Mouse (Mus musculus): Measurements from ENCODE around the gene Zfhx3. TPM values are rescaled to one million over a fixed set of nuclear protein-coding genes. Genes with fewer than 3 reads are reported as not detected.

Zfhx3 gene
- polyA plus RNA-seq, 1 experiment from 2014 or later, result 3.3 TPM

DNA sequence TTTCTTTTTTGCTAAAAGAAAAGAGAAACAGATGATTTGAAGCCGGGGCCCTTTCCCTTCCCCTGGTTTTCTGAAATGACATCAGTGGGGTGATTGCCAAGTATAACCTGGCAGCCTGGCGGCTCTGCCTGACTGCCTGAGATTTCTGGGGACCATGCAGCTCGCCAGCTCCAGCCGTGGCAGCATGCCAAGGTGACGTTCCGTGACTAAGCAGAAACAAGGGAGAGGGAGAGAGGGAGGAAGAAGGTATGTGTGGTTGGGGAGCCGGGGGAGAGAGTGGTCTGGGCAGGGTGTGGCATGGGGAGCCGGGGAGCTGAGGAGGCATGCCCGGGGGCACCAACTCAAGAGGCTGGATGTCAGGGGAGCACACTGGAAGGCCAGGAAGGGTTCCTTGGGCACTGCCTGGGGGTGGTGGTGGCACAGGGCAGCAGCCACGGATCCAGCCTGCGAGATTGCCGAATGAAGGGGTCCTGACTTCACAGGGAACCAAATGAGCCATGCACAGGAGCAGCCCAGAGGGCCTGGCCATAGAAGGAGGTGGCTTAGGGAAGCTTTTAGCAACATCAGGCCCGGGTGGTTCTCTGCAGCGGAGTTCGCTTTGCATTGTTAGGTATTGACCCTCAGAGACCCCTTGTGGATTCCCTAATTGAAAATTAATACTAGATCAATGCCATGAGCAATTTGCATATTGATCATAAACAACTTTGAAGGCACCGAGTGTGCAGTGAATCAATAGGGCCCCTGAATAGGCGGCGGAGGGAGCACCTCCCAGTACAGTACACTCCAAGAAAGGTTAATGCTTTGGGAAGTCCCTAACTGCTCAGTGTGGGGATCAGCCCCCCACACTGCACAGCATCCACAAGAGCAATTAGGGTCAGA lies 954.3 kb downstream of the Zfhx3 start:
- H3K27me3 ChIP-seq (ENCODE audit: control insufficient read depth, insufficient read depth, low read length), result no peaks in the 10 kb centered on the region
- H3K9me3 ChIP-seq (replicated peaks; ENCODE audit: control insufficient read depth, low read length), result no peaks in the 10 kb centered on the region
- peak; percentile 68 for ATAC-seq (replicated peaks; ENCODE audit: extremely low read depth, insufficient read depth, low FRiP score)
- H3K36me3 ChIP-seq (ENCODE audit: control insufficient read depth, insufficient read depth), result no peaks in the 10 kb centered on the region
- peak overlapping the region; percentile 43; the same call in 1 of the 2 replicates for H3K9ac ChIP-seq (ENCODE audit: low read length)
- no peak overlapping the region for H3K4me3 ChIP-seq (ENCODE audit: low read length)
- 37% methylated on average over 18 of the region's 18 CpGs for WGBS
- peaks cover 53% of the 10 kb centered on the region for H3K4me1 ChIP-seq (ENCODE audit: control insufficient read depth, insufficient read depth, low read length)
- H3K27ac ChIP-seq (ENCODE audit: low read length), result peak overlapping the region; percentile 69
- peak overlapping the region; percentile 13 for H3K4me2 ChIP-seq (ENCODE audit: low read depth, low read length)

DNA sequence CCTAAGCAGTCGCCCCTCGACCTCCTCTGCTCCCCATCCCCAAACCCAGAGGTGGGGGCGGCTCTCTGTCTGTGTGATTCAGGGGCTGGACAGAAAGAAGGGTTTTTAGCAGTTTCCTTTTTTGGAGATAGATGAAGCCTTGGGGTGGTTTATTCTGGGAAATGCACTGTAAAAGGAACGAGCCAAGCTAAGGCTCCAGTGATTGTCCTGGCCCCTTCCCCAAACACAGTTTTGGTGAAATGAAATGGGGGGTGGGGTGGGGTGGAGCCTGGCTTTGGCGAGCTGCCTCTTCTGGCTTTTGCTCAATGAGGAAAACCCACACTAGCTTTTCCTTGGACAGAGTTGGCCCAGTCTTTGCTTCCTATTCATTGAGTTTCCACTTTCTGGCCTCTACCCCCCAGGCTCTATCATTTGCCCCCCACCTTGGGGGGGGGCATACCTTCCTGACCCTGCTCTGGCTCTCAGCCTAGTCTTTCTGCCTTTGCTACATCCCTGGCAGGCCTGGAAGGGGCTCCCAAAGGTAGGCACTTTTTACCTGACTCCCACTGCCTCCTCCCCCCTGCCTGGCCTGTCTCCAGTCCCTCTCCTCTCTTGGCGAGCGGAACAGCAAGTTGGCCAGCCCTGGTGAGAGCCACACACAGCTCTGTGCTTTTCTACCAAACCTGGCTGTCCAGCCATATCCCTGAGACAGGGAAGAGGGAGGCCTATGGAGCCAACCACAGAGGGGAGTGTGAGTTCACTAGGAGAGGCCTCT lies 955.1 kb downstream of the Zfhx3 start:
- H3K27me3 ChIP-seq (ENCODE audit: control insufficient read depth, insufficient read depth, low read length), result no peaks in the 10 kb centered on the region
- no peak overlapping the region for H3K9ac ChIP-seq (ENCODE audit: low read length)
- H3K27ac ChIP-seq (ENCODE audit: low read length), result peak overlapping the region; percentile 69
- H3K4me2 ChIP-seq (ENCODE audit: low read depth, low read length), result no peak overlapping the region
- peaks cover 53% of the 10 kb centered on the region for H3K4me1 ChIP-seq (ENCODE audit: control insufficient read depth, insufficient read depth, low read length)
- no peaks in the 10 kb centered on the region for H3K9me3 ChIP-seq (replicated peaks; ENCODE audit: control insufficient read depth, low read length)
- WGBS, result 43% methylated on average over 7 of the region's 7 CpGs
- no peaks in the 10 kb centered on the region for H3K36me3 ChIP-seq (ENCODE audit: control insufficient read depth, insufficient read depth)
- H3K4me3 ChIP-seq (ENCODE audit: low read length), result no peak overlapping the region
- ATAC-seq (replicated peaks; ENCODE audit: extremely low read depth, insufficient read depth, low FRiP score), result no peak

DNA sequence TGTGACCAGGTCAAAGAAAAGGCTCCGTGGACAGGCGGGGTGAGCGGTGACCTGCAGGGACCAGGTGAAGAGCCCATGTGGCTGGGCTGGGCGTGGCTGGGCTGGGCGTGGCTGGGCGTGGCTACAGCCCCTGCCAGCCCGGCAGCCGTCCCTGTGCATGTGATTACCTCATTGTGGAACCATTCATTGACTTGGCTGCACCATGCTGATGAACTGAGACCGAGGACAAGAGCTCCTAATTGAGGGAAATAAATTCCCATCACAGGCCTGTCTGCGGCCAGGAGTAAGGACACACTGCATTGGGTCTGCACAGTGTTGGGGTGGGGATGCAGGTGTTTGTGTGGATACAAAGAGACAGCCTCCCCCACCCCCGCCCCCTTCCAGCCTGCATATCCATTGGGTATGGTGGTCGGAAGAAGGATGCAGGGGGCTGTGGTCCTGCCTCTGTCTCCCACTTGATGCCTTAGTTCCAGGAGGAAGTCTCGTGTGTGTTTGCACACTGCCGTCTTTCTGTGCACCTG lies 956.9 kb downstream of the Zfhx3 start:
- Histone ChIP-seq H3K4me1 (ENCODE audit: control insufficient read depth, insufficient read depth, low read length) (peaks cover 49% of the 10 kb centered on the region), H3K9ac (ENCODE audit: low read length) (no peak overlapping the region), H3K36me3 (ENCODE audit: control insufficient read depth, insufficient read depth) (no peaks in the 10 kb centered on the region), H3K27ac (ENCODE audit: low read length) (no peak overlapping the region), H3K4me3 (ENCODE audit: low read length) (no peak overlapping the region), H3K4me2 (ENCODE audit: low read depth, low read length) (no peak overlapping the region), H3K27me3 (ENCODE audit: control insufficient read depth, insufficient read depth, low read length) (no peaks in the 10 kb centered on the region), H3K9me3 (replicated peaks; ENCODE audit: control insufficient read depth, low read length) (no peaks in the 10 kb centered on the region)
- no peak for ATAC-seq (replicated peaks; ENCODE audit: extremely low read depth, insufficient read depth, low FRiP score)
- 76% methylated on average over 14 of the region's 14 CpGs for whole genome bisulfite sequencing

DNA sequence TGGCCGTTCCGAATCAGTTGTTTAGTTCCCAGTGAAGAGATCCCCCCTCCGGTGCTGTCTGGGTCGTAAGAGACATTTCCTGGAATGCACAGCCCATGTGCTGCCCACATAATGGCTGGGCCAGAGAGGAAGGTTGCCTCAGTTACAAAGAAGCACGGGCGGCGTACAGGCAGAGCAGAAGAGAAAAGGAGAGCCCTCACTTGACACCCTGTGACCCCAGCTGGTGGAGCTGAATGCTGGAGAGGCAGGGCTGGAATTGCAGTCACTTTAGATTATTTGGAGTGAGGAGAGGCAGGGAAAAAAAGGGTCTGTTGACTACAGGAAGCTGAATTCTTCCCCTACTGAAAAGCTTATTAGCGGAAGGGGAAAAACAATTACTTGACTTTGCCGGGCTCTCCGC lies 958.1 kb downstream of the Zfhx3 start:
- Histone ChIP-seq H3K36me3 (ENCODE audit: control insufficient read depth, insufficient read depth) (no peaks in the 10 kb centered on the region), H3K4me3 (ENCODE audit: low read length) (no peak overlapping the region), H3K27ac (ENCODE audit: low read length) (peak overlapping the region; percentile 44), H3K27me3 (ENCODE audit: control insufficient read depth, insufficient read depth, low read length) (no peaks in the 10 kb centered on the region), H3K4me2 (ENCODE audit: low read depth, low read length) (peak overlapping the region; percentile 21), H3K9ac (ENCODE audit: low read length) (0 out of 2 replicates have a peak overlapping the region, but pooled peaks have one; percentile 19), H3K9me3 (replicated peaks; ENCODE audit: control insufficient read depth, low read length) (no peaks in the 10 kb centered on the region), H3K4me1 (ENCODE audit: control insufficient read depth, insufficient read depth, low read length) (peaks cover 39% of the 10 kb centered on the region)
- no peak for ATAC-seq (replicated peaks; ENCODE audit: extremely low read depth, insufficient read depth, low FRiP score)
- WGBS, result 32% methylated on average over 10 of the region's 10 CpGs

DNA sequence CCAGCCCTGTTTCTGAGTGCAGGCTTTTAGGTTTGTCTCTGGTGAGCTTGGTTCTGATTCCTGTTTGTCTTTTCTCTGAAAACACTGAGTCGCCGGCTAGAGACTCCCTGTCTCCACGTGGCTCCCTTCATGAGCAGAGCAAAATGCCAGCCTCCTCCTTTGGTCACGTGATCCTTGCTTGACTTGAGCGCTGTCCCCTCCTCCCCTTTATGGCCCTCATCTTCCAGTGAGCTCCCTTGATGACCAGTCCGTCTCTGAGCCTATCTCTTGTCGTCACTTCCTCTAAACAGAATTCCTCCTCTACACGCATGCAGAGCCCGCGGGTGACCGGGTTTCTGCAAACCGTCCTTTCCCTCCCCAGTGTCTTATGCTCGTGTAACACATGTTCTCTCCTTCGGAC lies 958.8 kb downstream of the Zfhx3 start:
- H3K27me3 ChIP-seq (ENCODE audit: control insufficient read depth, insufficient read depth, low read length), result no peaks in the 10 kb centered on the region
- H3K36me3 ChIP-seq (ENCODE audit: control insufficient read depth, insufficient read depth), result no peaks in the 10 kb centered on the region
- no peak overlapping the region for H3K9ac ChIP-seq (ENCODE audit: low read length)
- no peaks in the 10 kb centered on the region for H3K9me3 ChIP-seq (replicated peaks; ENCODE audit: control insufficient read depth, low read length)
- no peak overlapping the region for H3K4me3 ChIP-seq (ENCODE audit: low read length)
- H3K4me2 ChIP-seq (ENCODE audit: low read depth, low read length), result peak overlapping the region; percentile 21; the same call in 1 of the 2 replicates
- H3K4me1 ChIP-seq (ENCODE audit: control insufficient read depth, insufficient read depth, low read length), result peaks cover 33% of the 10 kb centered on the region
- 38% methylated on average over 14 of the region's 14 CpGs for WGBS
- no peak for ATAC-seq (replicated peaks; ENCODE audit: extremely low read depth, insufficient read depth, low FRiP score)
- H3K27ac ChIP-seq (ENCODE audit: low read length), result peak overlapping the region; percentile 44

DNA sequence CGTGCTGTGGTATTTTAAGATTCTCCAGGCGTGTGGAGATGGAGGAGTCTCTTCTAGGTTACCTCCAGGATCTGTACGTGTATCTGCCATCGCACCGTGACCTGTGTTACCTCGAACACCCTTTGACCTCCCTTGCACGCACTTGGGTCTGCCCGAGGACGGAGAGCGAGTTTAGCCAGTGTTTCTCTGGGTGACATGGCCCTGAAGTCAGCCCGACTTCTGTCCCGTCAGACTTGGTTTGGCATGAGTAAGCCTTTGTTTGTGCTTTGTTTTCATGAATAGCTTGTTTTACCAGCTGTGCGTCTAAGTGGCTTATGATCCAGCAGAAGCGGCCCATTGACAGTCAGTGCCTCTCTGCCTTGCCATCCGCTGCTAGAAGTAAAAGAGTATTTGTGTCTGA lies 961.1 kb downstream of the Zfhx3 start:
- no peaks in the 10 kb centered on the region for H3K36me3 ChIP-seq (ENCODE audit: control insufficient read depth, insufficient read depth)
- no peak for ATAC-seq (replicated peaks; ENCODE audit: extremely low read depth, insufficient read depth, low FRiP score)
- H3K27me3 ChIP-seq (ENCODE audit: control insufficient read depth, insufficient read depth, low read length), result no peaks in the 10 kb centered on the region
- H3K4me2 ChIP-seq (ENCODE audit: low read depth, low read length), result no peak overlapping the region
- WGBS, result 80% methylated on average over 15 of the region's 15 CpGs
- peaks cover 13% of the 10 kb centered on the region for H3K4me1 ChIP-seq (ENCODE audit: control insufficient read depth, insufficient read depth, low read length)
- H3K9ac ChIP-seq (ENCODE audit: low read length), result no peak overlapping the region
- no peak overlapping the region for H3K4me3 ChIP-seq (ENCODE audit: low read length)
- no peaks in the 10 kb centered on the region for H3K9me3 ChIP-seq (replicated peaks; ENCODE audit: control insufficient read depth, low read length)
- H3K27ac ChIP-seq (ENCODE audit: low read length), result no peak overlapping the region

DNA sequence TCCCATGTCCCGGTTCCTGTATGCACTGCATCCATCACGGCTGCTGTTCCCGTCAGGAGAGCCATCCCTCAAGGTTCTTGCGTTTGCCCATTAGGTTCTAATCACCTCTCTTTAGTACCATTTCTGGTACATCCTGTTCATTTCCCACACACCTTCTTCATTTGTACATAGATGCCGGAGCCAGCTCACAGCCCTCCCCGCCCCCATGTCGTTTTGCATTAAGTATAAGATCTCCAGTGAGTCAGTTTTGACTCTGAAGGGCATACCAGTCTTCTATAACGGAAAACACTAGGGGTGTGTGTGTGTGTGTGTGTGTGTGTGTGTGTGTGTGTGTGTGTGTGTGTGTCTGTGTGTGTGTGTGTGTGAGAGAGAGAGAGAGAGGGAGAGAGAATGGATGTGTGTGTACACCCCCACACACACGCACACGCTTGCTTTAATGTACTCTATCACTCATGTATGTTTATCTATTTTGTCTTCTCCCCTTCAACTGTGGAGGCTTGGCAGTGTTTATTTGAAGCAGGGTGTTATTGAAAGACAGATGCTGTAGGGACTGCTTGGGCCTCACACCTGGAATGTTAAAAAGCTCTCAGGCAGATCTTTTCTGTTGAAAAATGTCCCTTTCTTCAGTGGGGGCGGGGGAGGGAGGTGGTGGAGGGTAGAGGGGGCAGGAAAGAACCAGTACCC lies 962.0 kb downstream of the Zfhx3 start:
- H3K4me1 ChIP-seq (ENCODE audit: control insufficient read depth, insufficient read depth, low read length), result peaks cover 13% of the 10 kb centered on the region
- no peaks in the 10 kb centered on the region for H3K27me3 ChIP-seq (ENCODE audit: control insufficient read depth, insufficient read depth, low read length)
- no peaks in the 10 kb centered on the region for H3K36me3 ChIP-seq (ENCODE audit: control insufficient read depth, insufficient read depth)
- no peak overlapping the region for H3K4me2 ChIP-seq (ENCODE audit: low read depth, low read length)
- no peak overlapping the region for H3K27ac ChIP-seq (ENCODE audit: low read length)
- no peaks in the 10 kb centered on the region for H3K9me3 ChIP-seq (replicated peaks; ENCODE audit: control insufficient read depth, low read length)
- no peak overlapping the region for H3K9ac ChIP-seq (ENCODE audit: low read length)
- no peak overlapping the region for H3K4me3 ChIP-seq (ENCODE audit: low read length)
- ATAC-seq (replicated peaks; ENCODE audit: extremely low read depth, insufficient read depth, low FRiP score), result no peak
- WGBS, result 66% methylated on average over 11 of the region's 11 CpGs

DNA sequence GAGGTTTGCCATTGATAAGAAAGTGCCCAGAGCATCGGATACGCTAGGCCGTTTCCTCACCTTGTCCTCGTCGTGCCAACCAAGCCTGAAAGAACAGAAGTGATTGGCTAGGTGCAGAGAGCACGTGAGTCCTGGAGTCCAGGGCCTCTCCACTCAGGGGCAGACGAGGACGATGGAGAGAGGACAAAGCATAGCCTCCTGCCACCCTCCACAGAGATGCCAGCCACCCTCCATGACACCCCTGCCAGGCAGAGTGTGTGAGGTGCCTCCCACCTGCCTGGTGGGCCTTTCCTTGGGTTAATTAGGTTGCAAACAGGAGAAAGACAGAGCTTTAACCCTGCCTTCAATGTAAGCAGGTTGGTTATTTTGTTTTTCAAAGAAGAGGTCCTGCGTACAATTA lies 965.6 kb downstream of the Zfhx3 start:
- no peak overlapping the region for H3K4me3 ChIP-seq (ENCODE audit: low read length)
- H3K4me2 ChIP-seq (ENCODE audit: low read depth, low read length), result no peak overlapping the region
- no peak overlapping the region for H3K9ac ChIP-seq (ENCODE audit: low read length)
- 78% methylated on average over 9 of the region's 9 CpGs for WGBS
- no peak overlapping the region for H3K27ac ChIP-seq (ENCODE audit: low read length)
- peaks cover 5% of the 10 kb centered on the region for H3K4me1 ChIP-seq (ENCODE audit: control insufficient read depth, insufficient read depth, low read length)
- no peaks in the 10 kb centered on the region for H3K9me3 ChIP-seq (replicated peaks; ENCODE audit: control insufficient read depth, low read length)
- H3K27me3 ChIP-seq (ENCODE audit: control insufficient read depth, insufficient read depth, low read length), result no peaks in the 10 kb centered on the region
- no peaks in the 10 kb centered on the region for H3K36me3 ChIP-seq (ENCODE audit: control insufficient read depth, insufficient read depth)
- ATAC-seq (replicated peaks; ENCODE audit: extremely low read depth, insufficient read depth, low FRiP score), result no peak

Measured in heart, embryonic 16.5 days (tissue).